Mouse (Mus musculus) myocyte (in vitro differentiated cells): ENCODE measurements around the gene Cenps.

ENCODE experiments used
- E2F4 ChIP-seq: IDR thresholded peaks from one replicate; pipeline ENCODE4 v1.6.1; 2011; ENCODE audit warnings: mild to moderate bottlenecking, control low read depth, moderate library complexity; ENCODE audit not compliant: insufficient read depth
- POLR2A ChIP-seq: IDR thresholded peaks from one replicate; pipeline ENCODE4 v1.6.1; 2011; ENCODE audit warnings: low read depth, mild to moderate bottlenecking, control low read depth, moderate library complexity; ENCODE audit not compliant: insufficient read length

GRCm38 (mm10) chr4:149128467-149128866 lies 9.0 kb downstream of the Cenps start:
- no peak for TF ChIP-seq E2F4
- no peak for TF ChIP-seq POLR2A
